In the genomic region with DNA sequence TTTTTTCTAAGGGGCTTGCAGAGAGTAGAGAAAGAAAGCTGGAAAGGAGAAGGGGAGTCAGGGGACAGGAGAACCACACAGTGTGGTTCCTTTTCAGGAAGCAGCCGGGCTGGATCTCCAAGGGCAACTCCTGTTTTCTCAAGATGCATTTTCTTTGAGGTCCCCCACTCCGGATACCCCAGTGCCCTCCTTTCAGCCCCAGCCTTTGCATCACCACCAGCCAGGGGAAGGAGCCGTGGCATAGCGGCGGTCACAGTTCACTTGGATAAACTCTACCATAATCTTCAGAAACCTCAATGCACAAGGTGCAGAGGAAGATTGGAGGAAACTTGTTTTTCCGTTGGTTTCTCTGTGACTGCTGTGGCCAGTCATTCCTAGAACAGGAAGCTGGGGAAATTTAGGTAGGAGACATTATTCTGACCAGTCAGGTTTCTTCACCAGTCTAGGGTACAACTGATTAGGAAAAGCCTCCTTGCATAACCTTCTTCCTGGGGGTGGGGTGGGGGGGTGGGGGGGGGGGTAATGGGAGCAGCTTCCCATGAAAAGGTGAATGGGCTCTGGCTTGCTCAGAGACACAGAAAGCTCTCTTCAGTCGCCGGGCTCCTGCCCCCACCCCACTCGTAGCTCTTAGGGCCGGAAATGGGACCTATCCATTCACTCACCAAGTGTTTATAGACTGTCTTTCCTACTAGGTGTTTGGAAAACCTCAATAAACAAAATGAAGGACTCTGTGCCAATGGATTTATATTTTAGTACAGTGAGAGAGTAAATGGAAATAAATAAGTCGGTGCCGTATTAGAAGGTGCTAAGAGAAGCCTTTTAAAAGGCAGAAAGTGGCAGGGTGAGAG, we compare ENCODE assay signal across 16 mouse cellular contexts.
DNase-seq lines count a peak whose midpoint lies in the region; ATAC-seq and TF ChIP-seq lines count a peak whose summit lies in the region.
"Had no signal": no experiment of that assay in that cellular context is flagged by ENCODE, and none has a peak within 500 bp of the region (broad histone marks: within the 10 kb centered on the region; RNA-seq: fewer than 3 reads in every experiment).

No protein-coding gene starts in this region.

- 0 out of 2 replicates have a peak, but pooled peaks cover 8% of the 10 kb centered on the region for H3K4me1 ChIP-seq in lung, embryonic 14.5 days (ENCODE audit: insufficient read depth)
- H3K4me1 ChIP-seq in lung, adult 2 months (ENCODE audit: control insufficient read depth, insufficient read depth, low read length) = no peaks in the 10 kb centered on the region
- peaks cover 7% of the 10 kb centered on the region; the same call in 1 of the 2 replicates for H3K4me1 ChIP-seq in lung, embryonic 16.5 days (replicated peaks; ENCODE audit: control insufficient read depth, insufficient read depth, low read length)
- H3K4me1 ChIP-seq: intestine, embryonic 15.5 days had no signal

- no peak for TF ChIP-seq POLR2A in lung, adult 2 months (IDR thresholded peaks at IDR 0.05; ENCODE audit: borderline replicate concordance, extremely low read depth, low read depth, low read length)

- H3K36me3 ChIP-seq in lung, embryonic 14.5 days (ENCODE audit: insufficient read depth) = no peaks in the 10 kb centered on the region
- H3K36me3 ChIP-seq in lung, embryonic 16.5 days (ENCODE audit: control insufficient read depth, insufficient read depth, low read length) = no peaks in the 10 kb centered on the region
- H3K36me3 ChIP-seq: forebrain, embryonic 15.5 days; hindbrain, embryonic 12.5 days; intestine, embryonic 15.5 days; neural tube, embryonic 13.5 days had no signal

- 0 out of 2 replicates have a peak overlapping the region, but pooled peaks have one; percentile 15 for H3K4me2 ChIP-seq in lung, embryonic 14.5 days
- H3K4me2 ChIP-seq in lung, embryonic 16.5 days (ENCODE audit: low read depth, low read length) = peak overlapping the region; percentile 1
- H3K4me2 ChIP-seq: forebrain, embryonic 15.5 days; hindbrain, embryonic 12.5 days; intestine, embryonic 15.5 days; neural tube, embryonic 13.5 days had no signal

- 36% methylated on average over 12 of the region's 12 CpGs for WGBS in lung, embryonic 14.5 days
- 35% methylated on average over 12 of the region's 12 CpGs for WGBS in lung, adult 2 months
- WGBS in lung, embryonic 16.5 days = 43% methylated on average over 12 of the region's 12 CpGs

- H3K9me3 ChIP-seq in lung, embryonic 14.5 days (ENCODE audit: low read depth, low read length) = no peaks in the 10 kb centered on the region
- no peaks in the 10 kb centered on the region for H3K9me3 ChIP-seq in lung, embryonic 16.5 days (ENCODE audit: control insufficient read depth, low read length)
- H3K9me3 ChIP-seq: forebrain, embryonic 15.5 days; hindbrain, embryonic 12.5 days; intestine, embryonic 15.5 days; neural tube, embryonic 13.5 days had no signal

- peak; percentile 78 for DNase-seq in lung, embryonic 14.5 days
- DNase-seq in lung, adult 2 months = no peak
- DNase-seq in ovary, postnatal 14 days (ENCODE audit: low spot score) = no peak
- no peak for DNase-seq in layer of hippocampus, adult 8-10 months (ENCODE audit: low spot score in 2 of 2)
- no peak for DNase-seq in left cerebral cortex, adult 18-20 months (ENCODE audit: low spot score in 2 of 2)
- DNase-seq: adrenal gland, postnatal 36 days; cerebellum, adult 11-12 months; kidney, postnatal 4 days had no signal

- H3K27me3 ChIP-seq in lung, embryonic 14.5 days (ENCODE audit: insufficient read depth, low read length) = no peaks in the 10 kb centered on the region
- H3K27me3 ChIP-seq in lung, embryonic 16.5 days (ENCODE audit: control insufficient read depth, insufficient read depth, low read depth, low read length) = no peaks in the 10 kb centered on the region
- H3K27me3 ChIP-seq: forebrain, embryonic 15.5 days; hindbrain, embryonic 12.5 days; intestine, embryonic 15.5 days had no signal

- no peak for TF ChIP-seq CTCF in lung, embryonic 14.5 days (IDR thresholded peaks at IDR 0.05; ENCODE audit: low read depth)
- TF ChIP-seq CTCF in lung, adult 2 months (IDR thresholded peaks at IDR 0.05; ENCODE audit: insufficient read depth, low read length) = no peak

- no peak overlapping the region for H3K9ac ChIP-seq in lung, embryonic 14.5 days
- no peak overlapping the region for H3K9ac ChIP-seq in lung, embryonic 16.5 days (ENCODE audit: low read length)
- H3K9ac ChIP-seq: forebrain, embryonic 15.5 days; hindbrain, embryonic 12.5 days; intestine, embryonic 15.5 days; neural tube, embryonic 13.5 days had no signal

- no peak overlapping the region for H3K4me3 ChIP-seq in lung, embryonic 14.5 days (ENCODE audit: low read depth, low read length)
- H3K4me3 ChIP-seq in lung, adult 2 months (replicated peaks; ENCODE audit: extremely low read depth, low read depth, low read length) = no peak overlapping the region
- H3K4me3 ChIP-seq in lung, embryonic 16.5 days (ENCODE audit: low read length) = no peak overlapping the region
- H3K4me3 ChIP-seq: forebrain, embryonic 15.5 days; hindbrain, embryonic 12.5 days; intestine, embryonic 15.5 days; left cerebral cortex, adult 2 months; neural tube, embryonic 13.5 days had no signal

- no peak overlapping the region for H3K27ac ChIP-seq in lung, embryonic 14.5 days (ENCODE audit: low read depth)
- peak overlapping the region; percentile 1; the same call in 1 of the 2 replicates for H3K27ac ChIP-seq in lung, embryonic 16.5 days (ENCODE audit: low read length)
- H3K27ac ChIP-seq: forebrain, embryonic 15.5 days; hindbrain, embryonic 12.5 days; intestine, embryonic 15.5 days; left cerebral cortex, adult 2 months; neural tube, embryonic 13.5 days had no signal

- peak; percentile 75 for ATAC-seq in lung, embryonic 14.5 days (ENCODE audit: insufficient read depth)
- peak; percentile 96 to 98 for ATAC-seq in hematopoietic stem cell, adult 5-6 weeks (replicated peaks in 1 of 2; ENCODE audit: insufficient read depth in 1 of 2, low FRiP score in 2 of 2, low TSS enrichment in 1 of 2, low read depth in 1 of 2, poor library complexity in 2 of 2, severe bottlenecking in 2 of 2)
- ATAC-seq in lung, embryonic 16.5 days (ENCODE audit: low read depth) = peak; percentile 66; the same call in 1 of the 2 replicates
- peak; percentile 89 for ATAC-seq in megakaryocyte-erythroid progenitor cell, adult 5-6 weeks (replicated peaks; ENCODE audit: low FRiP score, low TSS enrichment, poor library complexity, severe bottlenecking)
- ATAC-seq: forebrain, embryonic 15.5 days; intestine, embryonic 15.5 days had no signal
